Mouse (Mus musculus) left cerebral cortex, postnatal 4 days (tissue): ENCODE measurements around the gene Dnajc1. TPM values are rescaled to one million over a fixed set of nuclear protein-coding genes. Genes with fewer than 3 reads are reported as not detected.

Experiments
- DNase-seq: peaks from one replicate; pipeline ENCODE4 v3.0.0-alpha.2; 2022
- intact Hi-C: fragments of 180-260 bp; cut with DNase I; formaldehyde crosslinking; loops from one replicate; pipeline ENCODE4 v1.15.1; 2025
- total RNA-seq, 2 experiments: library from RNA; stranded (reverse); gene quantifications; 2 replicates each; pipeline ENCODE4 v1.2.3; 2021

Gene Dnajc1
- 10 to 100 TPM; 15.3 to 19.9 TPM for total RNA-seq

- intact Hi-C loops: loop anchor here (10.0 kb wide), 2 partner anchors 192 to 952 kb away; no protein-coding TSS in a partner anchor
- peak; percentile 96 for DNase-seq
Measured at GRCm38 (mm10) chr2:18392331-18393021, at the start of gene Dnajc1. Gene Dnajc1 (minus strand): TSS chr2:18392830.

- intact Hi-C loops: no loop called here
- no peak for DNase-seq
Measured at GRCm38 (mm10) chr2:18441871-18442270, 49.2 kb upstream of the Dnajc1 start.

- intact Hi-C loops: no loop called here
- no peak for DNase-seq
Measured at GRCm38 (mm10) chr2:18415242-18415641, 22.6 kb upstream of the Dnajc1 start.

GRCm38 (mm10) chr2:18403679-18404078, 11.0 kb upstream of the Dnajc1 start:
- no peak for DNase-seq
- intact Hi-C loops: no loop called here

GRCm38 (mm10) chr2:18401771-18402170, 9.1 kb upstream of the Dnajc1 start:
- DNase-seq: no peak
- intact Hi-C loops: no loop called here

GRCm38 (mm10) chr2:18393022-18393519, 441 bp upstream of the Dnajc1 start:
- intact Hi-C loops: loop anchor here (10.0 kb wide), 2 partner anchors 192 to 952 kb away; no protein-coding TSS in a partner anchor

GRCm38 (mm10) chr2:18391861-18392260, 769 bp downstream of the Dnajc1 start:
- intact Hi-C loops: loop anchor here (10.0 kb wide), 2 partner anchors 193 to 953 kb away; no protein-coding TSS in a partner anchor
- DNase-seq: no peak

More at GRCm38 (mm10) chr2:18393022-18393519, 441 bp upstream of the Dnajc1 start:
- no peak for DNase-seq

GRCm38 (mm10) chr2:18389631-18390030, 3.0 kb downstream of the Dnajc1 start:
- intact Hi-C loops: loop anchor here (10.0 kb wide), 4 partner anchors 195 to 955 kb away; partner anchors contain the start of genes Bmi1 and Commd3
- DNase-seq: no peak

- intact Hi-C loops: loop anchor here (10.0 kb wide), 2 partner anchors 293 to 893 kb away; partner anchors contain the start of genes Bmi1 and Commd3
- DNase-seq: no peak
Measured at GRCm38 (mm10) chr2:18381662-18382061, 11.0 kb downstream of the Dnajc1 start.

GRCm38 (mm10) chr2:18372400-18373182, 20.0 kb downstream of the Dnajc1 start:
- intact Hi-C loops: no loop called here
- no peak for DNase-seq

- no peak for DNase-seq
- intact Hi-C loops: no loop called here
Measured at GRCm38 (mm10) chr2:18370794-18371498, 21.7 kb downstream of the Dnajc1 start.

- no peak for DNase-seq
- intact Hi-C loops: no loop called here
Measured at GRCm38 (mm10) chr2:18364402-18364801, 28.2 kb downstream of the Dnajc1 start.

- DNase-seq: no peak
- intact Hi-C loops: loop anchor here (10.0 kb wide), 1 partner anchor 320 kb away; the partner anchor contains the start of genes Bmi1 and Commd3
Measured at GRCm38 (mm10) chr2:18355293-18355692, 37.3 kb downstream of the Dnajc1 start.

- DNase-seq: no peak
- intact Hi-C loops: loop anchor here (10.0 kb wide), 1 partner anchor 322 kb away; the partner anchor contains the start of genes Bmi1 and Commd3
Measured at GRCm38 (mm10) chr2:18352620-18353019, 40.0 kb downstream of the Dnajc1 start.

- intact Hi-C loops: no loop called here
- no peak for DNase-seq
Measured at GRCm38 (mm10) chr2:18343464-18343863, 49.2 kb downstream of the Dnajc1 start.

- intact Hi-C loops: no loop called here
- no peak for DNase-seq
Measured at GRCm38 (mm10) chr2:18318671-18319070, 74.0 kb downstream of the Dnajc1 start.

GRCm38 (mm10) chr2:18317503-18318281, 74.9 kb downstream of the Dnajc1 start:
- DNase-seq: no peak
- intact Hi-C loops: no loop called here

GRCm38 (mm10) chr2:18316909-18317308, 75.7 kb downstream of the Dnajc1 start:
- no peak for DNase-seq
- intact Hi-C loops: no loop called here

GRCm38 (mm10) chr2:18310261-18311104, 82.1 kb downstream of the Dnajc1 start:
- intact Hi-C loops: no loop called here

More at GRCm38 (mm10) chr2:18310261-18311104, 82.1 kb downstream of the Dnajc1 start:
- DNase-seq: no peak
